Mouse (Mus musculus): ENCODE data around the gene Mllt3. TPM values are rescaled to one million over a fixed set of nuclear protein-coding genes. Genes with fewer than 3 reads are reported as not detected.
"Not testable (repeated sequence)": the region's sequence is repeated elsewhere in the genome, so short reads cannot be mapped to it uniquely, and the experiment has no call there.

The Mllt3 gene
- total and polyA plus RNA-seq, 2 experiments from 2014 or later = 22.7 to 62.9 TPM

DNA sequence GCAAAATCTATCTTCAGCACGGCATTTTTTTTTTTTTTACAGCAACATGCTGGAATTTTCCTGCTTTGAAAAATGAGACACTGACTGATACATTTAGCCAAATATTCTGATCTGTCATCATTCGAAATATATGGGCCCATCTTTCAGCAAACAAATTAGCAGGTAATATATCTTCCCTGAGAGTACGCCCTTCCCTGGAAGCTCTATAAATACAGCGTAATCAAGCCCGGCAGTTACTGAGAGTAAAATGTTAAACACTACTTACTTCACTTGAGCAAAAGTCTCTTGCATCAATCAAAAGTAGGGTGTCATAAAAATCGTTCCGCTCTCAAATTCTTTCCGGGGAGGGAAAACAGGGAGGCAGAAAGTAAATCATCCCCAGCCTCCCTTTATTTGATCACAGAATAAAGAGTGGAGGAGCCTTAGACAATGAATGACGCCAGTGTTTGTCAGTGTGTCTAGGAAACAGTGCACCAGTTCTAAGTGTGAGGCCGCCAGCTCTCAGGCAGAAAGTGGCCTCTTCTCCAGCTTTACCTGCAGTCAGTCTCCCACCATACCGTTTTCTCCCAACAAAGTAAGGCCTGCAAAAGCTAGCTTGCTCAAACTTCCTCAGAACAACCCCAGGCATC is 55.2 kb downstream of the Mllt3 start:
- DNase-seq (ENCODE audit: low spot score) = no peak
- no peaks in the 10 kb centered on the region for H3K36me3 ChIP-seq (ENCODE audit: insufficient read depth, low read length)
- peaks cover under 1% of the 10 kb centered on the region; the same call in 1 of the 2 replicates for H3K4me1 ChIP-seq (ENCODE audit: insufficient read depth, low read length)
- TF ChIP-seq CTCF (IDR thresholded peaks at IDR 0.05; ENCODE audit: low read depth) = no peak
- H3K4me2 ChIP-seq (ENCODE audit: low read depth, low read length) = no peak overlapping the region
- ATAC-seq = no peak
- H3K9me3 ChIP-seq (ENCODE audit: low read length) = no peaks in the 10 kb centered on the region
- WGBS = 68% methylated on average over 11 of the region's 11 CpGs
- H3K4me3 ChIP-seq (ENCODE audit: low read length) = no peak overlapping the region
- no peaks in the 10 kb centered on the region for H3K27me3 ChIP-seq (ENCODE audit: insufficient read depth, low read length)
- H3K27ac ChIP-seq = no peak overlapping the region
- H3K9ac ChIP-seq (replicated peaks; ENCODE audit: low read length) = no peak overlapping the region

DNA sequence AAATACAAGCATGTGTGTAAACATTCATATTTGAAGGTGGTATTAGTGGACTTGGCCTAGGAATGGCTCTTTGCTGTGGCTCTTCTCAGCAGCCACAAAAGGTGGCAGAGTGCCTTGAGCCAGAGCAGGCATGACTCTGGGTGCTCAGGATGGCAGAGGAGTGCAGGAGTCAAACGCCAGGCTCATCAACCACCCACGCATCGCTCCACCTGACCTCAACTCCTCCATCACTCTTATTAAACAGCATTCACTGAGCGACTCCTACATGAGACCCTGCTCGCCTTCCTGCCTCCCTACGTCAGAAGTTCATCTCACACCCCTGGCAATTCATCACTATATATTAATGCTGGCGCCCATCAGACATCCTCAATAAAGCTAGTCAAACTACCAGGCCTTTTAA is 67.3 kb downstream of the Mllt3 start:
- DNase-seq (ENCODE audit: low spot score) (no peak), ATAC-seq (no peak)
- H3K36me3 ChIP-seq (ENCODE audit: insufficient read depth, low read length) = no peaks in the 10 kb centered on the region
- TF ChIP-seq CTCF (IDR thresholded peaks at IDR 0.05; ENCODE audit: low read depth) = no peak
- H3K9me3 ChIP-seq (ENCODE audit: low read length) = no peaks in the 10 kb centered on the region
- no peak overlapping the region for H3K9ac ChIP-seq (replicated peaks; ENCODE audit: low read length)
- WGBS = 83% methylated on average over 7 of the region's 7 CpGs
- H3K4me3 ChIP-seq (ENCODE audit: low read length) = no peak overlapping the region
- no peak overlapping the region for H3K4me2 ChIP-seq (ENCODE audit: low read depth, low read length)
- no peak overlapping the region for H3K27ac ChIP-seq
- H3K27me3 ChIP-seq (ENCODE audit: insufficient read depth, low read length) = no peaks in the 10 kb centered on the region
- no peaks in the 10 kb centered on the region for H3K4me1 ChIP-seq (ENCODE audit: insufficient read depth, low read length)

DNA sequence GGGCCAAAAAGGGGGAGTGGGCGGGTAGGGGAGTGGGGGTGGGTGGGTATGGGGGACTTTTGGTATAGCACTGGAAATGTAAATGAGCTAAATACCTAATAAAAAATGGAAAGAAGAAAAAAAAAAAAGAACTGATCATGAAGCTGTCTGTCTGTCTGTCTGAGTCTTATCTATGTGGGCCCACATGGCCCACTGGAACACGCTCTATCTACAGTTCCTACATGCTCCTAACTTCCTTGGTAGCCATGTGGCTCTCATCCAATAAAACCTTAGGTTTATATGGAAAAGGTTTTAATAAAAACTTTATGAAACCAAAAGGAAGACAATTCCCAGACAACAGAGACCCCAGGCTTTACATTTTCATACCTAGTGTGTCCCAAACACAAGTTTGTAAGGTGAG is 68.3 kb downstream of the Mllt3 start:
- H3K9me3 ChIP-seq (ENCODE audit: low read length); H3K4me3 ChIP-seq (ENCODE audit: low read length); H3K27me3 ChIP-seq (ENCODE audit: insufficient read depth, low read length); H3K27ac ChIP-seq; H3K4me1 ChIP-seq (ENCODE audit: insufficient read depth, low read length); H3K36me3 ChIP-seq (ENCODE audit: insufficient read depth, low read length); ATAC-seq; H3K4me2 ChIP-seq (ENCODE audit: low read depth, low read length); H3K9ac ChIP-seq (replicated peaks; ENCODE audit: low read length); DNase-seq (ENCODE audit: low spot score): not testable (repeated sequence)
- 90% methylated on average over 1 of the region's 2 CpGs for WGBS

- Histone ChIP-seq H3K4me1 (ENCODE audit: insufficient read depth, low read length) (no peaks in the 10 kb centered on the region), H3K36me3 (ENCODE audit: insufficient read depth, low read length) (no peaks in the 10 kb centered on the region), H3K4me2 (ENCODE audit: low read depth, low read length) (no peak overlapping the region), H3K27me3 (ENCODE audit: insufficient read depth, low read length) (no peaks in the 10 kb centered on the region), H3K27ac (no peak overlapping the region), H3K9me3 (ENCODE audit: low read length) (no peaks in the 10 kb centered on the region), H3K9ac (replicated peaks; ENCODE audit: low read length) (no peak overlapping the region), H3K4me3 (ENCODE audit: low read length) (no peak overlapping the region)
- ATAC-seq (no peak), DNase-seq (ENCODE audit: low spot score) (no peak)
- WGBS = 83% methylated on average over 3 of the region's 3 CpGs
- TF ChIP-seq CTCF (IDR thresholded peaks at IDR 0.05; ENCODE audit: low read depth) = no peak
Measured at GRCm38 (mm10) chr4:87963773-87964076, 69.4 kb downstream of the Mllt3 start.

DNA sequence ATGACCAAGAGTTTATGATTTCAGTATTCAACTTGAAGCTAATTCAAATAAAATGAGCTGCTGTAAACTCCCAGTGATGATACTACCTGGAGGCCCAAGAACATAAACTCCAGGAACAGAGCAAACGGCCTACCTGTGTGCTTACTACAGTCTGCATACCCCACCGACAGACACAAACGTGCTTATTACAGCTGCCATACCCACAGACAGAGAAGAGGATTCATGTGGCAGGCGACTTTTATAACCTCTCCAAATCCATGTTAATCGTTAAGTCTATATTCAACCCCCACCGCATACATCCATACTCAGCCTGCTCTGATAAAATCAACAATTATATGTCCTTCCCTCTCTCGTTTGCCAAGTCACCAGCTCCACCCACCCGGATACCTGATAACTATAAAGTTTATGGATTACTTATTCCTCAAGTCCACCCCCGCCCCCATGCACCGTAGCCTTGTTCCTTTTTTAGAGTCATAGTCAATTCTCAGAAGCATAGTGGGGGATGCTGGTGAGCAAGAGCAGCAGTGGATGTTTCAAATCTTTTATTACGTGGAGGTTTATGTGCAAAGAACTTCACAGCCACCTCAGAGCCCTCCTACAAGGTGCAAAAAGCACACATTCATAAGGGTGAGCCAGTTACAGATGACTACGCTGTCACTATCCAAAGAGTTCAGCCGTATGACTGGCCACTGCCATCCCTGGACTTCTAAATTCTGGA is 70.0 kb downstream of the Mllt3 start:
- H3K4me3 ChIP-seq (ENCODE audit: low read length) = no peak overlapping the region
- H3K9ac ChIP-seq (replicated peaks; ENCODE audit: low read length) = no peak overlapping the region
- H3K27ac ChIP-seq = no peak overlapping the region
- H3K27me3 ChIP-seq (ENCODE audit: insufficient read depth, low read length) = no peaks in the 10 kb centered on the region
- DNase-seq (ENCODE audit: low spot score) (no peak), ATAC-seq (no peak)
- 91% methylated on average over 13 of the region's 13 CpGs for WGBS
- no peaks in the 10 kb centered on the region for H3K36me3 ChIP-seq (ENCODE audit: insufficient read depth, low read length)
- H3K4me2 ChIP-seq (ENCODE audit: low read depth, low read length) = no peak overlapping the region
- no peaks in the 10 kb centered on the region for H3K9me3 ChIP-seq (ENCODE audit: low read length)
- no peaks in the 10 kb centered on the region for H3K4me1 ChIP-seq (ENCODE audit: insufficient read depth, low read length)
- no peak for TF ChIP-seq CTCF (IDR thresholded peaks at IDR 0.05; ENCODE audit: low read depth)

DNA sequence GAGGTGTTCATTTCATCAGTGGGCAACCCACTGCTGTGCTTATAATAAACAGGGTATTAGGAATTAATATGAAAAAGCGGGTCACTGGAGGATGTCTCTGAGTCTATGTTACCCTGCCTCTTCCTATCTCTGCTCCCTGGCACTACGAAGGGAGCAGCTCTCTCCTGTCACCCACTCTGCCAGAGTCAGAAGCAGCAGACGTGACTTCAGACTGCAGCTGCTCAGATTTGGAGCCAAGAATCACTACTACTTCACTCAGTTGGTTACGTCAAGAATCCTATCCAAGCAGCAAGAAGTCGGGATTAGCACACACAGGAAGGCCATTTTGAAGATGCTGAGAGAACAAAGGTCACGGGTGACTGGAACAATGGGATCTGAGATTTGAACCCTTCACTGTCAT is 71.3 kb downstream of the Mllt3 start:
- WGBS = 65% methylated on average over 6 of the region's 6 CpGs
- Histone ChIP-seq H3K27ac (no peak overlapping the region), H3K27me3 (ENCODE audit: insufficient read depth, low read length) (no peaks in the 10 kb centered on the region), H3K4me3 (ENCODE audit: low read length) (no peak overlapping the region), H3K9ac (replicated peaks; ENCODE audit: low read length) (no peak overlapping the region), H3K9me3 (ENCODE audit: low read length) (no peaks in the 10 kb centered on the region), H3K36me3 (ENCODE audit: insufficient read depth, low read length) (no peaks in the 10 kb centered on the region), H3K4me2 (ENCODE audit: low read depth, low read length) (no peak overlapping the region), H3K4me1 (ENCODE audit: insufficient read depth, low read length) (no peaks in the 10 kb centered on the region)
- ATAC-seq (no peak), DNase-seq (ENCODE audit: low spot score) (no peak)
- no peak for TF ChIP-seq CTCF (IDR thresholded peaks at IDR 0.05; ENCODE audit: low read depth)

DNA sequence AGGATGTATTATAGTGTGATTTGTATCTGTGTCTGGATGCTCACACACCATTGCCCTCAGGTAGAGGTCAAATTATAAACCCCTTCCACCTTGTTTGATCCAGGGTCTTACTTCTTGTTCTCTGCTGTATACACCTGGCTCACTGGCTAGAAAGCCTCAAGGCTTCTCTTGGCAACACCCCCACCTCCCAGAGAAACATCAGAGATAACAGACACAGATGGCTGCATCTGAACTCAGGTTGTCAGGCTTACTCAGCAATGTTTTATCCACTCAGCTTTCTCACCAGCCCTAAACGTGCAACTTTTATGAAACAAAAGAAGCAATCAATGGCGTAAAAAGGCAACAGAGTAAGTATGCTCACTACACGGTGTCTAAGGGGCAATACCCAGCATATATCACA is 75.3 kb downstream of the Mllt3 start:
- no peak for DNase-seq (ENCODE audit: low spot score)
- 72% methylated on average over 3 of the region's 3 CpGs for WGBS
- Histone ChIP-seq H3K27me3 (ENCODE audit: insufficient read depth, low read length) (no peaks in the 10 kb centered on the region), H3K9ac (replicated peaks; ENCODE audit: low read length) (no peak overlapping the region), H3K9me3 (ENCODE audit: low read length) (no peaks in the 10 kb centered on the region), H3K4me1 (ENCODE audit: insufficient read depth, low read length) (0 out of 2 replicates have a peak, but pooled peaks cover 4% of the 10 kb centered on the region), H3K4me3 (ENCODE audit: low read length) (no peak overlapping the region), H3K36me3 (ENCODE audit: insufficient read depth, low read length) (no peaks in the 10 kb centered on the region), H3K4me2 (ENCODE audit: low read depth, low read length) (no peak overlapping the region), H3K27ac (no peak overlapping the region)
- TF ChIP-seq CTCF (IDR thresholded peaks at IDR 0.05; ENCODE audit: low read depth) = no peak
- no peak for ATAC-seq
